Mouse (Mus musculus) stomach, postnatal 0 days (tissue): Measurements from ENCODE around the gene Mycbp2.

Experiments
- CTCF ChIP-seq: IDR thresholded peaks from 2 replicates; pipeline ENCODE4 v1.5.1; 2016; ENCODE audit warnings: antibody characterized with exemption, low read depth, mild to moderate bottlenecking, moderate library complexity
- EP300 ChIP-seq: optimal IDR thresholded peaks from 2 replicates; pipeline ENCODE3; 2016; ENCODE audit warnings: antibody characterized with exemption

DNA sequence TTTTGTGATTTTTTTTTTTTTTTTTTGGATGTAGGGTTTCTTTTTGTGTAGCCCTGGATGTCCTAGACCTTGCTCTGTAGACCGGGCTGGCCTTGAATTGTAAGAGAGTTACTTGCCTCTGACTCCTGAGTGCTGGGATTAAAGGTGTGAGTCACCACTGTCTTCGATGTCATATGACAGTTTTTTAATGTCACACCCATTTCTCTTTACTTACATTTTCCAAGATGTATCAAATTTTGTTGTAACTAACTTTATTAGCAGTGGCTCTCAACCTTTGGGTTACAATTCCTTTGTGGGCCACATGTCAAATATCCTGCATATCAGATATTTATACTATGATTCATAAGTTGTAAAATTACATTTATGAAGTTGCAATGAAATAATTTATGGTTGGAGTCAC lies 166.5 kb downstream of the Mycbp2 start:
- TF ChIP-seq CTCF (no peak), EP300 (no peak)
